Mouse (Mus musculus) frontal cortex, postnatal 14 days (tissue): ENCODE measurements around the gene Gm17359.

Experiments
- DNase-seq, 2 experiments: peaks; one replicate each; pipeline ENCODE4 v3.0.0; 2022; ENCODE audit warnings: low spot score in 2 of 2

Gm17359 gene

GRCm38 (mm10) chr3:79349311-79349710, 12.8 kb downstream of the Gm17359 start:
- no peak for DNase-seq

GRCm38 (mm10) chr3:79358721-79359120, 22.3 kb downstream of the Gm17359 start:
- DNase-seq = no peak

- DNase-seq = no peak
Measured at GRCm38 (mm10) chr3:79360317-79361101, 24.0 kb downstream of the Gm17359 start.

GRCm38 (mm10) chr3:79366098-79366497, 29.6 kb downstream of the Gm17359 start:
- DNase-seq = no peak

GRCm38 (mm10) chr3:79368306-79368705, 31.8 kb downstream of the Gm17359 start:
- no peak for DNase-seq

GRCm38 (mm10) chr3:79370385-79370929, 34.0 kb downstream of the Gm17359 start:
- DNase-seq = no peak

GRCm38 (mm10) chr3:79371506-79372195, 35.2 kb downstream of the Gm17359 start:
- DNase-seq = no peak

GRCm38 (mm10) chr3:79373930-79374329, 37.5 kb downstream of the Gm17359 start:
- DNase-seq = no peak

GRCm38 (mm10) chr3:79378086-79378485, 41.6 kb downstream of the Gm17359 start:
- no peak for DNase-seq

GRCm38 (mm10) chr3:79379255-79379836, 42.9 kb downstream of the Gm17359 start:
- DNase-seq = no peak

GRCm38 (mm10) chr3:79379873-79380595, 43.6 kb downstream of the Gm17359 start:
- no peak for DNase-seq

GRCm38 (mm10) chr3:79381398-79381797, 44.9 kb downstream of the Gm17359 start:
- DNase-seq = no peak

- DNase-seq = no peak
Measured at GRCm38 (mm10) chr3:79385434-79386029, 49.1 kb downstream of the Gm17359 start.

GRCm38 (mm10) chr3:79389081-79389480, 52.6 kb downstream of the Gm17359 start:
- no peak for DNase-seq

- DNase-seq = no peak
Measured at GRCm38 (mm10) chr3:79400552-79400951, 64.1 kb downstream of the Gm17359 start.

GRCm38 (mm10) chr3:79402056-79402455, 65.6 kb downstream of the Gm17359 start:
- DNase-seq = no peak

- DNase-seq = no peak
Measured at GRCm38 (mm10) chr3:79408546-79408945, 72.1 kb downstream of the Gm17359 start.

- DNase-seq = no peak
Measured at GRCm38 (mm10) chr3:79409927-79410628, 73.6 kb downstream of the Gm17359 start.

GRCm38 (mm10) chr3:79410629-79410995, 74.2 kb downstream of the Gm17359 start:
- DNase-seq = no peak

- DNase-seq = no peak
Measured at GRCm38 (mm10) chr3:79411666-79412065, 75.2 kb downstream of the Gm17359 start.

- no peak for DNase-seq
Measured at GRCm38 (mm10) chr3:79413492-79413891, 77.0 kb downstream of the Gm17359 start.
